21 mouse cellular contexts compared by ENCODE assay signal in the genomic region with DNA sequence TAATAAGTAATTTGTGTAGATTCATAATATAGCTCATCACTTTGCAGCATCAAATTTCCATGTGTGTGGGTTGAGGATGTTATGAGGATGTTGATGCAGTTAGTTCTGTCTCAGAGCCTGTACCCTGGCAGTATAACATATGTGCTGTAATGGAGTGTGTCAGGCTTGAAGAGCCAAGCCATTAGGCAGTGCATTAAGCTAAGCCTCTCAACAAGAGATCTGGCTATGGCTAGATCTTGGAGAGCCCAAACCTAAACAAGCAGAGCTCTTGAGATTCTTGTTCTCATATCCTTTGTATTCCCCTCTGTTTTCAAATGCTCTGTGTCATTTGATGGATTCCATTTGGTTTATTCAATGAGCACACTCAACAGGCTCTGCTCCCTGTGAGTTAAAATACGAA.
"Had no signal": no experiment of that assay in that cellular context is flagged by ENCODE, and none has a peak within 500 bp of the region (broad histone marks: within the 10 kb centered on the region; RNA-seq: fewer than 3 reads in every experiment).

No protein-coding gene starts in this region.

- H3K4me2 ChIP-seq: heart, embryonic 12.5 days; hindbrain, embryonic 12.5 days; hindbrain, embryonic 14.5 days; intestine, embryonic 15.5 days; limb, embryonic 12.5 days had no signal

- ATAC-seq: hindbrain, embryonic 16.5 days; inflammation-experienced regulatory T-cells, adult 6 months; intestine, embryonic 15.5 days had no signal

- H3K36me3 ChIP-seq: heart, embryonic 10.5 days; heart, embryonic 12.5 days; hindbrain, embryonic 10.5 days; hindbrain, embryonic 12.5 days; intestine, embryonic 15.5 days; limb, embryonic 10.5 days; limb, embryonic 12.5 days had no signal

- H3K4me1 ChIP-seq: heart, embryonic 10.5 days; heart, embryonic 12.5 days; hindbrain, embryonic 10.5 days; hindbrain, embryonic 12.5 days; intestine, embryonic 15.5 days; limb, embryonic 10.5 days; limb, embryonic 12.5 days had no signal

- H3K9ac ChIP-seq: heart, embryonic 12.5 days; hindbrain, embryonic 12.5 days; hindbrain, embryonic 14.5 days; intestine, embryonic 15.5 days; limb, embryonic 12.5 days had no signal

- H3K27ac ChIP-seq: gastrocnemius, adult 2 months; heart, embryonic 10.5 days; hindbrain, embryonic 10.5 days; hindbrain, embryonic 12.5 days; hindbrain, embryonic 14.5 days; intestine, embryonic 15.5 days; layer of hippocampus, adult 2 months; left cerebral cortex, adult 2 months; limb, embryonic 10.5 days; limb, embryonic 12.5 days had no signal

- H3K27me3 ChIP-seq: heart, embryonic 12.5 days; hindbrain, embryonic 12.5 days; intestine, embryonic 15.5 days; limb, embryonic 12.5 days had no signal

- H3K9me3 ChIP-seq: heart, embryonic 10.5 days; heart, embryonic 12.5 days; hindbrain, embryonic 10.5 days; hindbrain, embryonic 12.5 days; intestine, embryonic 15.5 days; limb, embryonic 10.5 days; limb, embryonic 12.5 days had no signal

- H3K4me3 ChIP-seq: gastrocnemius, adult 2 months; heart, embryonic 10.5 days; heart, embryonic 12.5 days; hindbrain, embryonic 10.5 days; hindbrain, embryonic 12.5 days; intestine, embryonic 15.5 days; layer of hippocampus, adult 2 months; left cerebral cortex, adult 2 months; limb, embryonic 10.5 days; limb, embryonic 12.5 days had no signal

- DNase-seq: gastrocnemius, adult 2 months; gastrocnemius, postnatal 10 days; gastrocnemius, postnatal 25 days; heart, postnatal 4 days; kidney, adult 18-20 months; kidney, adult 8-10 months; kidney, postnatal 10 days; kidney, postnatal 25 days; kidney, postnatal 4 days had no signal
